Mouse (Mus musculus) right cerebral cortex, postnatal 10 days (tissue): Measurements from ENCODE around the gene Galnt14.

Experiments
- DNase-seq, 2 experiments: peaks; one replicate each; pipeline ENCODE4 v3.0.0; 2021; ENCODE audit warnings: low spot score in 2 of 2

Galnt14 gene

DNA sequence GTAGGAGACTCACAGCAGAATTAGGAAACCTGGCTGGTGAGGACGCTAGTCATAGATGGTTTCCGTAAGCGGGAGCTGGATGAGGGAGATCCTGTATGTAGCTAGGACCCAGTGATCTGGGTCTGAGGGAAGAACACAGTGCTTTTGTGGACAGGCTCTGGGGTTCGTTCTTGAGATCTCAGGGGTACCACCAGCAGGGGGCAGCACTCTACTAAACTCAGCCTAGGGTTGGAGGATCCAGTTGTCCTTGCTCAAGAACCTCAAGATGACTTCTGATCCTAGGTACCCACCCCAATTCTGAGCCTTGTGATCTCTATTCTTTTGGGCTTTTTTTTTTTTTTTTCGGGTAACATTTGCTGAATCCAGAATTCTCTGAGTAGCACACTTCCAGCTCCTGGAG lies 137.8 kb downstream of the Galnt14 start:
- DNase-seq: peak in 1 of 2 experiments; percentile 55

DNA sequence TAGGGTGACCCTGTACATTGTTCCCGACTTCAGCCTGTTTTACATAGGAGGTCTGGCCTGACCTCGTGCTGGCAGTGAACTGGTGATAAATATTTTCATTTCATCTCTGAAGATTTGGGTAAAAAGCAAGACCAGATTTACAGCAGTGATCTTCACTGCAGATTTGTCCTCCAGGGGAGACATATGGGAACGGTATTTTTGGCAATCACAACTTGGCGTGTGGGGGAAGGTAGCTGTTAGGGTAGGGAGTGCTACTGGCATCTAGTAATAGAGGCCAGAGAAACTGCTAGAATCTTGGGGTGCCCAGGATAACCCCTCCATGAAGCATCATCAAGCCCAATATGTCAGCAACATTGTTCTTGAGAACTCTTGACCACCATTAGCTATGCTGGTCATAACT lies 138.3 kb downstream of the Galnt14 start:
- peak; percentile 50 to 58 for DNase-seq

DNA sequence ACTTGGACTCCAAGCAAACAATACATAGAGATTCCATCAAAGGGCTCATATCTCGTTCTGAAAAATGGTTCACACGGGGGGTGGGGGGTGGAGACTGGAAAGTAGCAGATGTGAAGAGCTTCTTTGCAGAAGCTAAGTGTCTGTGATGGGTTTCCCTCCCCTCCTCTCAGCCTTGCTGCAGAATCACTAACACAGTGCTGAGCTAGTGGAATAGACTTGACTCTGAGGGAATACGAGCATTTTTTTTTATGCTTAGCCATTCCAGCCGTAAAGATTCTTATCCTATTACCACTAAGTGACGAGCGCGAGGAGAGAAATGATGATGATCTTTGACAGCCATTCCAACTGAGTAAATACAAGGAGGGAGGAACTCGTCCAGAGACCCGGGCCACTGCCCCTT lies 142.0 kb downstream of the Galnt14 start:
- DNase-seq: no peak

DNA sequence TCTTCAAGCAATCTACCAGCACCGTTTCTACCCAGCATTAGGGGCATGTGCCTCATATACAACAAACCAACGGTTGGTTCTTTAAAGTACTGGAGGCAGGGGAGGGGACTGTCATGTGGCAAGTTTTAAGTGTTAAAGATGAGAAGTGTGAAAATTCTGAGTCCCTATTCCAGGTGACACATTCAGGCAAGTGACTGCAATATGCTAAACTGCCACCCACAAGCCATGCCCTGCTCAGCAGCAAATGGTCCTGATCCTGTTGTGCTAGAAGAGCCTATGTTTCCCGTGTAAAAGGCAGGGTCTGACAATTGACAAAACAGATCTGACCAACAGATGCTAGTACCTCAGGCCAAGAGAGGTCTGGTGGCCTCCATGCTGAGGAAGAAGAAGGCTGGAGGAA lies 149.1 kb downstream of the Galnt14 start:
- no peak for DNase-seq

- peak; percentile 39 to 60 for DNase-seq
These were observed 150.0 kb downstream of the Galnt14 start for GRCm38 (mm10) chr17:73560208-73560784.

- DNase-seq: no peak
These were observed 150.8 kb downstream of the Galnt14 start for GRCm38 (mm10) chr17:73559498-73559897.

DNA sequence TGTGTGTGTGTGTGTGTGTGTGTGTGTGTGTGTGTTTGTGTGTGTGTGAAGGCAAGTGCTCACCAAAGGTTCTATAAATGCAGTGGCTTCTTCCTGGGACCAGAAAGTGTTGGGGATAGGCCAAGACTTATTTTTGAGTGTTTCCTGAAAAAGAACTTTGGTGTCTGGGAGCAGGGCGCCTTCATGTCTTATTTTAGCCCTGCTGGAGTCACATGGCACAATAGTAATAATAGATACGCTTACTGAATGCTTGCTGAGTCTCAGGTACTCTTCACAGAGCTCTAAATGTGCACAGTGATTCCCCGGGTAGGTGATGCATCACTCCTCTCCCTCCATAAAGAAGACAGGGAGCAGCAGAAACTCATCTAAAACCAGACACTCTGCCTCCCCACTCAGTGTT lies 153.2 kb downstream of the Galnt14 start:
- DNase-seq: no peak

GRCm38 (mm10) chr17:73556436-73556835 lies 153.8 kb downstream of the Galnt14 start:
- no peak for DNase-seq

DNA sequence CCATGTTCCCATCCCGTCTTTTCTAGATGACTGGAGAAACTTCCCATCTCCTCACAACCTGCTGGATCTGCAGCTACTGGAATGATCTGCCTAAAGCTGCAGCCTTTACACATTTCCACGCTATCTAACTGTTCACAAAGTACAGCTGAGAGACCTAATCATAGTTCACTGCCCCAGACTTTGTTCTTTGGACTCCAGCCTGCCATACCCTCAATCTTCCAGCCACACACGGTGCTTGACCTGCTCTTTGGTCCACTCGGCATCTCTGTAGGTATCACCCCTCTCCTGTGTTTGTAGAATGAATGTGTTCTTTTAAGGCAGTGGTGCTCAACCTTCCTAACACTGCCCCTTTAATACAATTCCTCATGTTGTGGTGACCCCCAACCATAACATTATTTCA lies 155.6 kb downstream of the Galnt14 start:
- no peak for DNase-seq

DNA sequence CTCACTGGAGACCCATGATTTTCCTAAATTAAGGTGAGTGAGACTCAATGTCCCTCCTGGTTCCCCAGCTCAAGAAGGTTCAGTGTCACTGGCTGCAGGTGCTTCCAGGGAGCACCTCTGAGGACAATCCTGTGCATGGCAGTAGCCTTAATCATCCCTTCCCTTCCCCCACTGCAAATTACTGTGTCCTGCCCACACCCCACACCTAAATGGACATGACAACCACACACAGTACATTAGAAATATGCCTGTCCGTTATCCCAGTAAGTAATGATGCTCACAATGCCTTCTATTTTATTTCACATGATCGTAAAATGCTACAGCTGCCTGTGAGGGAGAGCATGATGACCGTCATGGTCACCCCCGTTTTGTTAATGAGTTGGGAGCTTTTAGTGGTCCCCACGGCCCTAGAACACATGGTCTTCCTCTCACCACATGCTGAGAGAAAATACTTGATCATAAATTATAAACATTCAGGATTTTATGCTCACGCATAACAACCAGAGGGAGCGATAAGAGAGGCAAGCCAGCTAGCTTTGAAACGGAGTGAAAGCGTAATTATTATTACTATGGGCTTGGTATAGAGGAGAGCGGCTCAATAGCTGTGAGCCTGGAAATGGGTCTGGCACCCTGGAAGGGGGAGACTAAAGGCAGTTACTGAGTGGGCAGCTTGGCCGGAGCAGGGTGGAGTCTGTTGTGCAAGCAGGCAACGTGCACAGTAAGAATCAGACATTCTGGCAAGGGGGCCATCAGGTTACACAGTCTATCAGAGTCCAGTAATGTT lies 161.3 kb downstream of the Galnt14 start:
- DNase-seq: no peak

GRCm38 (mm10) chr17:73548119-73548518 lies 162.1 kb downstream of the Galnt14 start:
- DNase-seq: no peak

DNA sequence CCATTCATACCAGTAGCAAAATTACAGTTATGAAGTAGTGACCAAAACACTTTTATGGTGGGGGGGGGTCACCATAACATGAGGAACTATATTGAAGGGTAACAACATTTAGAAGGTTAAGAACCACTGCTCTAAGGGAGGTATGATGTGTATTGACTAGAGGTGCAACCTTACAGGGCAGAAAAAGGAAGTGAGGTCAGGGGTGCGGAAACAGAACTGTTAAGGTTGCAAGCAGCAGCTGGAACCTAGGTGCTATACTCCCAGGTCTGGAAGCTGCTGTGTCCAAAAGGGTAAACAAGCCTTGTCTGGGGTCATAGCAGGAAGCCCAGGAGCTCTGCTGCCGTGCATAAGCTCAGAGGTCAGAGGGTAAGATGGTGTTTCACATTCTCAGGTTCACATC lies 162.8 kb downstream of the Galnt14 start:
- DNase-seq: no peak

- peak; percentile 55 to 61 for DNase-seq
These were observed 168.3 kb downstream of the Galnt14 start for GRCm38 (mm10) chr17:73541911-73542310.

- DNase-seq: no peak
These were observed 169.1 kb downstream of the Galnt14 start for GRCm38 (mm10) chr17:73541233-73541570.

GRCm38 (mm10) chr17:73540409-73541232 lies 169.6 kb downstream of the Galnt14 start:
- no peak for DNase-seq

GRCm38 (mm10) chr17:73531896-73532295 lies 178.4 kb downstream of the Galnt14 start:
- no peak for DNase-seq

- no peak for DNase-seq
These were observed 188.1 kb downstream of the Galnt14 start for GRCm38 (mm10) chr17:73522169-73522568.

- no peak for DNase-seq
These were observed 190.9 kb downstream of the Galnt14 start for GRCm38 (mm10) chr17:73519350-73519749.

DNA sequence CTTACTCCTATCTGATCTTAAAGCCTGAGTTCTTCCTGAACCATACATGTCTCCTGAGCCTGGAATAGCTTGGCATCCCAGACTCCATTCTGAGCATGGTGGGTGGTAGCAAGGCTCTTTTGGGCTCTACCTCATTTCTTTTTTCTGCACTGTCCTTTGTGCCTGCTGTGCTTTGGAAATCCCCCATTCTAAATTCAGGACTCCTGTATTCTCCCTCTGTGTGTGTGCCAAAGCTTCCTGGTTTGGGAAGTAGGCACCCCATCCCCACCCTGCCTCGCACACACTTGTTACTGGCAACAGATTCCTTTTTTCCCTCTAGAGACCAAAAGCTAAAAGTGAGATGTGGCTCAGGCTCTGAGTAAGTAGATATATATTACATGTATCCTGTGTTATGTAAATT lies 191.9 kb downstream of the Galnt14 start:
- peak; percentile 56 to 80 for DNase-seq

DNA sequence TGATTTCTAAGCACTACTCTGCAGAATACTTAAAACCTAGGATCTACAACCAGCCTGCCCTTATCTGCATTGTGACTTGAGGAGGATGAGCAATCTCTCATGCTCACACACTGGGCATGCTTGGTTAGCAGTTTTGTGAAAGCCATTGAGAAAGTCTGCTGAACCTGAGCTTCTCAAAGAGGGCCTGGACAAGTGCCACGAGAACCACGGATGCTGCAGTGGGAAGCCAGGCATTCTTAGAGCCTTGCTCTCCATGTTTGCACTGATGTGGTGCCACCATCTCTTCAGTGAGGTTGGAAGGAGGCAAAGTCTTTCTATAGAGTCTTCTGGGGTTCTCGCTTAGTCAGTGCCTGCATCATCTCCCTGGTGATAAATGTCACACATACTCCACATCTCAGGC lies 194.7 kb downstream of the Galnt14 start:
- DNase-seq: peak; percentile 46 to 61

- no peak for DNase-seq
These were observed 195.4 kb downstream of the Galnt14 start for GRCm38 (mm10) chr17:73514862-73515261.

- DNase-seq: no peak
These were observed 196.0 kb downstream of the Galnt14 start for GRCm38 (mm10) chr17:73514258-73514657.

GRCm38 (mm10) chr17:73512844-73513243 lies 197.4 kb downstream of the Galnt14 start:
- DNase-seq: no peak
